Mouse (Mus musculus) small intestine, adult 2 months (tissue): ENCODE measurements around the gene Map3k7.

ENCODE experiments used
- CTCF ChIP-seq: fragments of 200-500 bp; IDR thresholded peaks from 2 replicates; pipeline ENCODE4 v1.5.1; 2012; ENCODE audit warnings: low read depth, mild to moderate bottlenecking, control low read depth, inconsistent platforms, low read length, moderate library complexity, mixed read lengths; ENCODE audit not compliant: insufficient replicate concordance, insufficient read length; ENCODE audit errors: extremely low read depth
- POLR2A ChIP-seq: fragments of 200-500 bp; IDR thresholded peaks from 2 replicates; pipeline ENCODE4 v1.6.1; 2012; ENCODE audit warnings: low read depth, mild to moderate bottlenecking, control low read depth, inconsistent platforms, low read length, moderate library complexity

- TF ChIP-seq CTCF (no peak), POLR2A (no peak)
Observed at GRCm38 (mm10) chr4:32063291-32063690, 99.4 kb downstream of the Map3k7 start.
